Mouse (Mus musculus) heart, adult 2 months (tissue): ENCODE measurements at regions not wholly inside any gene's neighbourhood (a gene's known extent, or its start where the extent isn't known, plus 50 kb on each side); places are given as distances from the start of the nearest gene placed in this dataset.

Source experiments
- DNase-seq, 2 experiments: peaks; one replicate each; pipeline ENCODE4 v3.0.0; 2021
- H3K27ac ChIP-seq: fragments of 200-600 bp; 2 replicates; pipeline ENCODE4 v1.8.1; 2022
- H3K27me3 ChIP-seq: fragments of 200-500 bp; 2 replicates; pipeline ENCODE4 v1.6.1; 2012; ENCODE audit warnings: mild to moderate bottlenecking, low read length, inconsistent platforms, mixed read lengths; ENCODE audit not compliant: control insufficient read depth, insufficient read depth
- H3K36me3 ChIP-seq: fragments of 200-500 bp; 2 replicates; pipeline ENCODE4 v1.6.1; 2012; ENCODE audit warnings: low read length, inconsistent platforms; ENCODE audit not compliant: control insufficient read depth, insufficient read depth
- H3K4me1 ChIP-seq: fragments of 200-500 bp; 2 replicates; pipeline ENCODE4 v1.6.1; 2011; ENCODE audit warnings: low read length; ENCODE audit not compliant: control insufficient read depth, insufficient read depth
- H3K4me3 ChIP-seq: fragments of 200-600 bp; 2 replicates; pipeline ENCODE4 v1.8.1; 2022
- H3K79me2 ChIP-seq: fragments of 200-500 bp; replicated peaks from 2 replicates; pipeline ENCODE4 v1.6.1; 2012; ENCODE audit warnings: mild to moderate bottlenecking, inconsistent platforms, low read length, moderate library complexity, mixed read lengths; ENCODE audit not compliant: control insufficient read depth, insufficient read depth
- H3K9ac ChIP-seq: fragments of 200-500 bp; 2 replicates; pipeline ENCODE4 v1.6.1; 2012; ENCODE audit warnings: low read depth, mild to moderate bottlenecking, control low read depth, inconsistent platforms, low read length, mixed read lengths
- CTCF ChIP-seq: fragments of 200-600 bp; IDR thresholded peaks from 2 replicates; pipeline ENCODE4 v1.8.1; 2022; ENCODE audit warnings: antibody characterized with exemption, mild to moderate bottlenecking, moderate library complexity
- EP300 ChIP-seq: fragments of 200-500 bp; IDR thresholded peaks from 2 replicates; pipeline ENCODE4 v1.6.1; 2011; ENCODE audit warnings: low read depth, low read length, control low read depth; ENCODE audit not compliant: insufficient read depth
- POLR2A ChIP-seq: fragments of 200-500 bp; IDR thresholded peaks from 2 replicates; pipeline ENCODE4 v1.6.1; 2011; ENCODE audit warnings: mild to moderate bottlenecking, low read depth, low read length, control low read depth; ENCODE audit not compliant: insufficient read depth
- WGBS: fragments of 180-500 bp; shearing (Covaris S2); methylation state at CpG from one replicate; pipeline ENCODE4 v1.1.7; 2018; 5-methylcytosine and 5-hydroxymethylcytosine counted together
- intact Hi-C: fragments of 180-260 bp; cut with DNase I; formaldehyde crosslinking; loops from one replicate; pipeline ENCODE4 v1.15.1; 2025

GRCm38 (mm10) chr9:90892816-90893215 is 469.4 kb upstream of the Zic4 start:
- TF ChIP-seq EP300 (no peak), POLR2A (no peak), CTCF (no peak)
- 30% methylated on average over 1 of the region's 1 CpGs for WGBS

GRCm38 (mm10) chr9:90903557-90903956 is 458.7 kb upstream of the Zic4 start:
- no peaks in the 10 kb centered on the region for H3K36me3 ChIP-seq
- no peak overlapping the region for H3K4me3 ChIP-seq
- TF ChIP-seq CTCF: no peak
- no peak for TF ChIP-seq POLR2A
- no peak for TF ChIP-seq EP300
- no peak overlapping the region for H3K9ac ChIP-seq
- H3K27ac ChIP-seq: no peak overlapping the region
- DNase-seq: no peak
- intact Hi-C loops: no loop called here
- no peaks in the 10 kb centered on the region for H3K4me1 ChIP-seq
- WGBS: 43% methylated on average over 5 of the region's 5 CpGs
- H3K79me2 ChIP-seq: no peaks in the 10 kb centered on the region
- no peaks in the 10 kb centered on the region for H3K27me3 ChIP-seq

More at GRCm38 (mm10) chr9:90892816-90893215, 469.4 kb upstream of the Zic4 start:
- no peak for DNase-seq
- Histone ChIP-seq H3K27me3 (no peaks in the 10 kb centered on the region), H3K4me3 (no peak overlapping the region), H3K27ac (no peak overlapping the region), H3K4me1 (no peaks in the 10 kb centered on the region), H3K79me2 (no peaks in the 10 kb centered on the region), H3K9ac (no peak overlapping the region), H3K36me3 (no peaks in the 10 kb centered on the region)
- intact Hi-C loops: no loop called here

- no peak overlapping the region for H3K27ac ChIP-seq
- H3K9ac ChIP-seq: no peak overlapping the region
- no peaks in the 10 kb centered on the region for H3K27me3 ChIP-seq
- no peak for DNase-seq
- H3K36me3 ChIP-seq: no peaks in the 10 kb centered on the region
- WGBS: 86% methylated on average over 5 of the region's 5 CpGs
- intact Hi-C loops: no loop called here
- no peak for TF ChIP-seq POLR2A
- no peak for TF ChIP-seq CTCF
- TF ChIP-seq EP300: no peak
- H3K79me2 ChIP-seq: no peaks in the 10 kb centered on the region
- no peaks in the 10 kb centered on the region for H3K4me1 ChIP-seq
- H3K4me3 ChIP-seq: no peak overlapping the region
Measured at GRCm38 (mm10) chr9:90906106-90906505, 456.1 kb upstream of the Zic4 start.

DNA sequence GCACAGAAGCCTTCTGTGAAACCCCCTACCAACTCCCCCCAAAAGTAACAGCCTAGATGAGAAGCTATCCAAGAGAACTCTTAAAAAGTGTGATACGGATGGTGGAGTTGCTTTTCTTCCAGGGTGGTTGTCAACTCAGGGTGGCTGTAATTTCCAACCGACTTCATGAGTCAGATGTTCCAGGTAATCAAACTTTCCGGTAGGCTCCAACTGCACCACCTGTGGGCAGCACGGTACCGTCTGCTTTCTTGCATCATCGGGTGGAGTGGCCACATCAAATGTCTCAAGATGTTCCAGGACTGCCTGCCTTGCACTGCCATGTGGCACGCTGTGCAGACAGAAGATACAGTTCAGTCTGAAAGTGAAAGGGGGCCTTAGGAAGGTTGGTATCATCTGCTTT is 455.5 kb upstream of the Zic4 start:
- Histone ChIP-seq H3K9ac (no peak overlapping the region), H3K27me3 (no peaks in the 10 kb centered on the region), H3K4me1 (no peaks in the 10 kb centered on the region), H3K4me3 (no peak overlapping the region), H3K27ac (no peak overlapping the region), H3K36me3 (no peaks in the 10 kb centered on the region), H3K79me2 (no peaks in the 10 kb centered on the region)
- 85% methylated on average over 7 of the region's 7 CpGs for WGBS
- DNase-seq: no peak
- intact Hi-C loops: no loop called here
- TF ChIP-seq CTCF (no peak), POLR2A (no peak)

DNA sequence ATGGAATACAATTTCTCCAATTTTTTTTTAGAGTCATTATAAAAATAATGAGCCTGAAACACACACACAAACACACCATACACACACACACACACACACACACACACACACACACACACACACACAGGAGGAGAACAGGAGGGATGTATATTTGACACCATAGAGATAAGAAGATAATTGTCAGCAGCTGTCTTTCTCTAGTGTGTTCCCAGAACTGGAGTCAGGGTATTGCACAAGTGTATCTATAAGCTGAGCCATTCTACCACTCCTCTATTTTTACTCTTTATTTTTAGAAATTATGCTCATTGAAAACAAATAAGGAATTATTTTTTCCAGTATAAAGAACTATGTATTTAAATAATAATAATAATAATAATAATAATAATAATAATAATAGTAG is 407.6 kb upstream of the Zic4 start:
- no peak overlapping the region for H3K4me3 ChIP-seq
- no peak for DNase-seq
- no peaks in the 10 kb centered on the region for H3K4me1 ChIP-seq
- H3K79me2 ChIP-seq: no peaks in the 10 kb centered on the region
- H3K36me3 ChIP-seq: no peaks in the 10 kb centered on the region
- intact Hi-C loops: no loop called here
- no peak overlapping the region for H3K27ac ChIP-seq
- H3K27me3 ChIP-seq: no peaks in the 10 kb centered on the region
- no peak overlapping the region for H3K9ac ChIP-seq
- no peak for TF ChIP-seq POLR2A
- no peak for TF ChIP-seq CTCF
- no peak for TF ChIP-seq EP300

GRCm38 (mm10) chr9:90961436-90961835 is 400.8 kb upstream of the Zic4 start:
- H3K36me3 ChIP-seq: no peaks in the 10 kb centered on the region
- H3K27ac ChIP-seq: no peak overlapping the region
- no peak for DNase-seq
- no peaks in the 10 kb centered on the region for H3K4me1 ChIP-seq
- no peak overlapping the region for H3K9ac ChIP-seq
- H3K27me3 ChIP-seq: no peaks in the 10 kb centered on the region
- no peaks in the 10 kb centered on the region for H3K79me2 ChIP-seq
- intact Hi-C loops: no loop called here
- 82% methylated on average over 4 of the region's 4 CpGs for WGBS
- no peak for TF ChIP-seq POLR2A
- no peak for TF ChIP-seq CTCF
- TF ChIP-seq EP300: no peak
- H3K4me3 ChIP-seq: no peak overlapping the region

DNA sequence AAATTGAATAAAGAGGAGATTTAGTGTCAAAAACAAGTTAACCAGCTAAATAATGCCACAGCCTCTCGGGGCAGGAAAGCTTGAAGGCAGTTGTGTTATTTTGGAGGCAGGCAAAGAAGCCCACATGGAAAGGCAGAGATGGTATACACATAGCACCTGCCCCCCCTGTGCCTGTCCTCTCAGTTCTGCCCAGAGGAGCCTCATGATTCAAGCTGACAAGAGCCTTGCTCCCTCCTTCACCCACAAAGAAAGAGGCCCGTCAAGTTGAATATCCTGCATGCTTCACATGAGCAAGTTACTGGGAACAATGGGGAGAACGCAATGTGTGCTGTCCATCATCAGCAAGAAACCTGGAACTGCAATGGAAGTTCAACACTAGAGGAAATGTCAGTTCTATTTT is 398.2 kb upstream of the Zic4 start:
- 72% methylated on average over 3 of the region's 3 CpGs for WGBS
- Histone ChIP-seq H3K79me2 (no peaks in the 10 kb centered on the region), H3K27ac (no peak overlapping the region), H3K27me3 (no peaks in the 10 kb centered on the region), H3K36me3 (no peaks in the 10 kb centered on the region), H3K4me1 (no peaks in the 10 kb centered on the region), H3K4me3 (no peak overlapping the region), H3K9ac (no peak overlapping the region)
- no peak for DNase-seq
- TF ChIP-seq POLR2A: no peak
- no peak for TF ChIP-seq CTCF
- no peak for TF ChIP-seq EP300
- intact Hi-C loops: no loop called here
